Mouse (Mus musculus) stomach, postnatal 0 days (tissue): ENCODE data around the gene Rwdd2a.

ENCODE experiments used
- CTCF ChIP-seq: IDR thresholded peaks from 2 replicates; pipeline ENCODE4 v1.5.1; 2016; ENCODE audit warnings: antibody characterized with exemption, low read depth, mild to moderate bottlenecking, moderate library complexity
- EP300 ChIP-seq: optimal IDR thresholded peaks from 2 replicates; pipeline ENCODE3; 2016; ENCODE audit warnings: antibody characterized with exemption

- TF ChIP-seq CTCF (no peak), EP300 (no peak)
Measured at GRCm38 (mm10) chr9:86543451-86543850, 28.3 kb upstream of the Rwdd2a start.
